Mouse (Mus musculus) frontal cortex, postnatal 14 days (tissue): ENCODE measurements around the gene Capg.

Source experiments
- DNase-seq, 2 experiments: peaks; one replicate each; pipeline ENCODE4 v3.0.0; 2022; ENCODE audit warnings: low spot score in 2 of 2

Capg gene

DNA sequence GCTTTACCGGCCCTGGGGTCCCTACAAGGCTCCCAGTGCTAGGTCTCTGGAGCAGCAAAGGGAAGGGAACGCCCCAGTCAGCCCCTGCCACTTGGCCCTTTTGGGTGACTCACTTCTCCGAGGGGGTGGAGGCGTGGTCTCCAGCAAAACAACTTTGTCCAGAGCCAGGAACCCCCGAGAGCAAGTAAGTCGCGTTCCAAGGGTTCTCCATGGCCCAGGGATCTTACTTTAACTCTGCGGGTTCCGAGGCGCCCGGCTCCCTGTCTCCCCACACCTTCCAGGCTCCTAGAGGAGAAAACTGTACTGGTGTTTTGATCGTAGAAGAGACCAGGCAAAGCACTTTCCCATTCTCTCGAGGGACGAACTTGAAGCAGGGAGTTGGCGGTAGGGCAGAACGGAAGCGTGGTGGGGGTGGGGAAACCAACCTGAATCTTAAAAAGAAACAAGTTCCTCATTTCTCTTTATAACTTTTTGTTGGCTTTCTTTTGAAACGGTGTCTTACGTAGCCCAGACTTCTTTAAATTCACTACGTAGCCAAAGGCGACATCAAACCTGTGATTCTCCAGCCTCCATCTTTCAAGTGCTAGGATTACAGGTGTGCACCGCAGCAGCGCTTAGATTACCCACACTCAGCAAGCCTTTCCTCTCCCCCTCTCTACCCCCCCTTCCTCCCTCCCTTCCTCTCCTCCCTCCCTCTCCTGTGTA lies at the start of gene Capg:
Gene Capg, plus strand, starts transcription at position 109 of the 705 bp plus-strand sequence.
- no peak for DNase-seq

DNA sequence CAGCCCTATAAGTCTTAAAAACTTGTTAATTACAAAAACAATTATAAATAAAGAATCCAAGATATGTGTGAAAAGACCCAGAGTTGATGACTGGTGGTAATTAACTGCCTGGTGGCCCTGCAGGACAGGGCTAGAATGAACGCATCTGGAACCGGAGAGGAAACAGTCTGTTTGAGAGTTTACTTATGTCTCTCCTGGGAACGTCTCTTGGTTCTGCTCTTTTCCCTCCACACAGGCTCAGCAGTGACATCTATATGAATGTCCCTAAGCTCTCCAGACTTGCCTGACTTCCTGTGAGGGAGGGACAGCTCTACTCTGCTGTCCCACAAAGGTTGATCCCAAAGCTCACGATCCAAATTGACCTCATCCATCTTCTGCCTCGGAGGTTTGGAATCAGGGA lies 45.2 kb upstream of the Capg start:
- DNase-seq, result no peak

DNA sequence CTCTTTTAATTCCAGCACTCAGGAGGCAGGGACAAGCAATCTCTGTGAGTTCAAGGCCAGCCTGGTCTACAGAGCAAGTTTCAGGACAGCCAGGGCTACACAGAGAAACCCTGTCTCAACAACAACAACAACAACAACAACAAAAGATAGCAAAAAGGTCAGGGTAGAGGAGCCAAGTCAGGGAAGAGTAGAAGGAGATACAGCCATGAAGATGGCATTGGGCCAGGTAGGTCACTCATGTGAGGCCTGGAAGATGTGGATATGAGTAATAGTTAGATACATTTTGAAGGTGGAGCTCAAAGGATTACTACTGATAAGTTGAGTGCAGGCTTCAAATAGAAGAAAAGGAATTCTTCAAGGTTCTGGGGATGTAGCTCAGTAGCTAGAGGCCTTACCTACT lies 40.9 kb upstream of the Capg start:
- no peak for DNase-seq

DNA sequence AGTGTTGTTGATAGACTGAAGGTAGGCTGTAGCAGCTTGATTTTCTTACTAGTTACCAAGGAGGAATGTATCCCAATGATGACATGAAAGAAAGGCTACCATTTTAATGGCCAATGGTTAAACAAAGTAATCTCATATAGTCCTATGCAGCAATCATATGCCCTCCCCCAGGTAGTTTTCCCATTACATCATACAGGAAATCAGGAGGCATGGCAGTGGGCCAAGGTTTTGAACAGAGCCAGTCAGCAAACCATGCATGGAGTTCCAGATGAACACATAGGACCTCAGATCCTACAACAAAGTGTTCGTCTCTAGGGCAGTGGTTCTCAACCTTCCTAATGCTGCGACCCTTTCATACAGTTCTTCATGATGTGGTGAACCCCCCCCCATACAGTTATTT lies 40.3 kb upstream of the Capg start:
- no peak for DNase-seq

DNA sequence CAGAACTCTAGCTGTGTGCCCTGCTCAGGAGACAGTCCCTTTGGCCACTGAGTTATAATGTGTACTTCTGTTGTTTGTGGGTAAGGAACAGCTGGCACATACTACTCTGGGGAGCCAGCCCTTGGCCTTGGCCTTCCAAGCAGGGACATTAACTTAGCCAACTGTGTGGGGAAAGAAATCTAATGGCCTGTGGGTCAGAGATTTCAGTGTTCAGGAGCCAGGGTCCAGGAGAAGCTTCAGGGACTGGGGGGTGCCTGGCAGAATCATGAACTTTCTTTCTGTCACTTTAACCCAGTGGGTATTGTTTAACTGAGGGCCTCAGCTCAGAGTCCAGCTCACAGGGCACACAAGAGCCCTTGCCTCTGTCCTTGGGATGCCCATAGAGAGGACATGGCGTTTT lies 38.1 kb upstream of the Capg start:
- no peak for DNase-seq

DNA sequence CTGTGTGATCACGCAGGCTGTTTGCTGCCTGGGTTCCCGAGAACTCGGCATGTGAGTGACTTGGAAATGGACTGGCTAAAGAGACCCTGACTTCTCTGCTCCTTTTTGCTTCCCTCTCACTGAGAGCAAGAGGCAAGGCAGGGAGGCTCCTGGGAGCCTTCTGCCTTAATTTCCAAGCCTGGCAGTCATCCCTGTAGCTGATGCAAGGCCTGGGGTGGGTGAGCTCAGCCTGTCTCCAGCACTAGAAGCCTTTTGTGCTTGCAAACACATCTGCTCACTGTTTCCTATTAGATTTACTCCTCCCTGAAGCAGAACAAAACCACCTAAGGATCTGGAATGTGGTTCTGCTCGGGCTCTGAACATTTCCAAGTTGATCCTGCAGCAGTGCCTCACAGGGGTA lies 35.6 kb upstream of the Capg start:
- DNase-seq, result no peak

DNA sequence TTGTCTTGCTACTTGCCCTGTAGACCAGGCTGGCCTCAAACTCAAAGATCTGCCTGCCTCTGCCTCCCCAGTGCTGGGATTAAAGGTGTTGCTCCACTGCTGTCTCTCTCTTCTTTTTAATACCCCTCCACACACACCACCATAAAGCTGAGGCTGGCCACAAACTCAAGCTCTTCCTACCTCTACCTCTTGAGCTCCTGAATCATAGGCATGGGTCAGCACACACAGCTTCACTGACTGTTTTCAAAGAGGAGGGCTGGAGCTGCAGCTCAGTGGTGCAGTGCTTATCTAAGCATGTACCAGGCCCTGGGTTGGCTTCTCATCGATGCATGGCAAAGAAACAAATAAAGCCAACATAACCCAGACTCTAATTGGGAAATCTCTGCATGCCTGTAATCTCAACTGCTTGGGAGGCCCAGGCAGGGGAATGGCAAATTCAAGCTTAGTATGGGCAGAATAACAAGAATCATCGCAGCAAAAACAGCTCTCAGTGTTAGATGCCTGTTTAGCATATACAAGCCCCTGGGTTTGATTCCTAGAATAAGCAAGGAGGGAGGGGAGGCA lies 34.2 kb upstream of the Capg start:
- DNase-seq, result no peak

DNA sequence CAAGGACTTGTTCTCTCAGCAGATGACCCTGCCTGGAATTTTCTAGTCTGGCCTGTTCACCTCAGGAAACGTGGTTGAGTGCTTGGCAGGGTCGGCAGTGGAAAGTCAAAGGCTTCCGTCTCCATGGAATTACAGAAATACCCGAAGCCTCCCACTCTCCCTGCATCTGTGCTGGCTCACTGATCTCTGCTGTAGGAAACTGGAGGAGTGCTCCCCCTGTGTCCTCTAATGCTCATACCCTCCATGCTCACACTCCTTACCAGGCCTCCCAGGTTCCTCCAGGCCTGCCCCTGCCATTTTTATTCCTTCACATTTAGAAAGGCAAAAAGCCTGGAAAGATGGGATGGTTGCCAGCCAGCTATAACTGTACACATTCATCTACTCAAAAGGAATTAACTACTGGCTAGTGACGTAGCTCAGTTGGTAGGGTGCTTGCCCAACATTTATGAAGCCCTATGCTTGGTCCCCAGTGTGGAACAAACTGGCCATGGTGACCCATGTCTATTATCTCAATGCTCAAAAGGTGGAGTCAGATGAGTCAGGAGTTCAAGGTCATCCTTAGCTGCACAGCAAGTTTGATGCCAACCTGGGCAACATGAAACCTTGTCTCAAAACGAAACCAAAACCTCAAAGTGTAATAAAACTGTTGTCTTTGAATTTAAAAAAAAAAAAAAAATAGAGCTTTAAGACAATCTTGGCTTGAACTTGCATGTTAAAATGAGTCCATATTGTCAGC lies 33.3 kb upstream of the Capg start:
- no peak for DNase-seq

DNA sequence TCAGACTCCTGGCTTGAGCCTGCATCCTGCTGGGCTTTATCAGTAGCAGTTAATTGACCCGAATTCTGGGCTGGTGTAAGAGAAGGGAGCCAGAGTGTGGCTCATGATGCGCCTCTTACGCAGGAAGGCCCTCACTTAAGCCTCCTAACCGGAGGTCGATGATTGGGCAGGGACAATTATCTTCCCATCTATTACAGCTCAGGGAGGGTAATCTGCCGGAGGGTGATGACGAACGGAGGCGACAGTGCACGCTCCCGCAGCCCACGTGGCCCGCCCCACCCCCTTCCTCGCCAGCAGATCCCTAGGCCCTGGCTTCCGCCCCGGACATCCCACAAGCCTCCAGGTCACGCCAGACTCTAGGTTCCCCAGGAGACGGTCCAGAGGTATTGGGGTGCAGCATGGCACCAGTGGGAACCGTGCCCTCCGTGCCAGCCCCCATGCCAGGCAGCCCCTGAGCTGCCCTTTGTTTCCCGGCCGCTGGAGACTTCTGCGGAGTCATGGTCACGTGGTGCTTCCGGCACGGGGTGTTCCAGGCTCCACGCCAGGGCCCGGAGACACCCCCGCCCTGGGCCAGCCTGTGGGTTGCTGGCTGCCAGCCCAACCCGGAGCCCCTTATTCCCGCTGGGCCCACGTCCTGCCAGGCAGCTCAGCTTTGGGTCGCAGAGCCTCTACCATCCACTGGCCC lies 31.7 kb upstream of the Capg start:
- peak; percentile 84 to 85 for DNase-seq

DNA sequence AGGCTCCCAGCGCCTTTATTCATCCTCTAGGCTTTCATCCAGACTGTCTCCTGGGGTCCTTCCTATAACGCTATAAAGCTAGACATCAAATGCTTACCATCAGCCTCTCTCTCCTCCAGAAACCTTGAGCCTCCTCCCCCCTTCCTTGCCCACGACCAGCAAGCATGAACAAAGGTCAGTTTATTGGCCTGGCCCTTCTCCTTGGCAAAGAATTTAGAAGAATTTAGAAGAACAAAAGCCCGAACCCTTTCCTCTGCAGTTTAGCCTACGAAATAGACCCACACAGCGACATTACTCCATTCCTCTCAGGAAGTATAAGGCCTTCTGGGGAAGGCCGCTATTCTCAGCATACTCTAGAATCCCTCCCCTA lies 31.1 kb upstream of the Capg start:
- no peak for DNase-seq

DNA sequence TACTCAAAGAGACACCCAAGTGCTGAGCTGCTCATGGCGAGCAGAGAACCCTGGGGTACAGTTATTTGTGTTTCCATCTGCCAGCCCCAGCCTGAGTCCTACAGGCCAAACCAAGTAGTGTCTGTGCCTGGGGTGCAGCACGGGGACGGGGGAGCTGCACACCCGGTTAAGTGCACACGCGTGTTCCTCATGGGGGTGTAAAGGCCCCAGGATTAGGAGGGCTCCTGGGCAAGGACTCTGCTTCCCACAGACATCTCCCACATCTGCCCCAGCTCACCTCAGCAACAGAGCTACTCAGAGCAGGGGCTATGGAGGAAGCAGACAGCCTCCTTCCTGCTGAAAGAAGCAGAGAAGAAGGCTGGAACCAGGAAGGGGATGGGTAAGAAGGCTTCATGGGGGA lies 28.5 kb upstream of the Capg start:
- DNase-seq, result no peak

DNA sequence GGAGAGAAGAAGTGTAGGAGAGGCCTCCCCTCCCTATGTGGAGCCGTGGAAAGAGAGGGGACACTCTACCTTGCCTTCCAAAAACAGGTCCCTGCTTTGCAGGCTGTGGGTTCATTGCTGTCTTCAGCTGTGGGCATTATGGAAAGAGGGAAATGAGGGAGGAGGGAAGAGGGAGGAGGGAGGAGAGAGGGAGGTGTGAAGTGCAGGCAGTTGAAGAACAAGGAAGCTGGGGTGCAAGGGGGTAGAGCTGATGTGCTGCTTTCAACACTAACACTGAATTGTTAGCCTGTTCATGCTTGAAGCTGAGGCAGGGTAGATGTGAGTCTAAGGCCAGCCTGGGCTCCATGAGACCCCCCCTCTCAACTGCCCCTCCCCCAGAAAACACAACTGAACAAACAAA lies 25.3 kb upstream of the Capg start:
- no peak for DNase-seq

DNA sequence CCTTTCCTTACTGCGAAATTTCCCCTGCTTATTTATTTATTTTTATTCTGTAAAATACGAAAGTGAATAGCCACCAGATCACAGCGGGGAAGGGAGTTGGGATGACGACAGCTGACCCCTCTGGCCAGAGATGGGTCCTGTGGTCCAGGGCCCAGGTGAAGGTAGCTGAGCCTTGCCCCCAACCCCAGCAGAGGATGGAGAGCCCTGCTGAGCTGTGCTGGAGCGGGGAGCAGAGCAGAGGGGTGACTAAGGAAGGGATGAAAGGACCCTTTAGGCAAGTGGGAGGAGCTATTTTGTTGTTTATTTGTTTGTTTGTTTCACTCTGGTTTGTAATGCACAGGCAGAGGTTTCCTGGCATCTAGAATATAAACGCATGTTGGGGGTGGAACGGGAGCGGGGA lies 24.9 kb upstream of the Capg start:
- no peak for DNase-seq

DNA sequence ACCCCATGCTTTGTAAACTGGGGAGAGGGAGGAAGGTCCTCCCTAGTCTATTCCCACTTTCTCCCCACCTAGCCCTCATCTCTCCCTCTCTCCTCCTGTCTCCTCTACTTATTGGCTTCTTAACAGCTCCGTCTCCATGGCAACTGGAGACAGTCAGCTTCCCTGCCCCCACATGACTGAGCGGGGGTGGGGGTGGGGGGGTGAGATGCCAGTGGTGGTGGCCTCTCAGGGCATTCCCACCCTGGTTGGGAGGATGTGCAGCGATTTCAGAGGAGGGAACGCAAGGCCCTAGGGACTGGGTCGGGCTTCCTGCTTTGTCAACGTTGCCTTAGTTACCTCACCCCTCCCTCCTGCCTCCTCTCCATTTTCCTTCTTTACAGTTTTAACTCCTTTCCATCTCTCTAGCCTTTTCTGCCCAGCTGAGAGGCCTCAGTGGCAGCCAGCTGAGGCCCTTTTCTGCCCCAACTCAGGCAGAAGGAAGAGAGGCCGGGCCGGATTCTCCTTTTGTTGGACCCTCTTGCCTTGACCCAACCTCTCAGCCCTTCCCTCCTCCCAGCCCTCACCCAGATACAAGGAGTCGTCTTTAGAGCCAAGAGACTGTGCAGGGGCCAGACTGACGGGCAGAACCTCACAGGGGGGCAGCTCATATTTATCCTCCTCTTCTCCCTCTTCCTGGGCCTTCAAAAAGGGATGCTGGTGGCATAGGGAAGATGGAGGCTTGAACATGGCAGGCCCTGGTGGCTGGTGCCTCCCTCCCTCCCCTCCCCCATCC lies 24.1 kb upstream of the Capg start:
- no peak for DNase-seq

DNA sequence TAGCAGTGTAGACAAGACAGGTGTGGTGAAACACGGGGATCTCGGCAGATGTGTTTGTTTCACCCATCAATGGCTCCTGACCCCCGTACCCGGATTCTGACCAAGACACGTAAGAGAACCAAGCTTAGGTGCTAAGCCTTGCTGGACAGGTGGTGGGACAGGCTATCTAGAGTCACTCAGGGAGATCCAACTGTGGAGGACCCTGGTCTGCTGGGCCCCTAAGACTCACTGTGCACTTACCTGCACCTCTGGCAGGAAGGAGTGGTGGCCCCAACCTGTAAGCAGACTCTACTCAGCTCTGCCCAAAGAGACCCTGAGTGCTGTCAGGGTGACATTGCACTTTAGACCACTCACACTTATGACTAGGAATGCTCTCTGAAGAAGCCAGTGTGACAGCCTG lies 23.3 kb upstream of the Capg start:
- DNase-seq, result no peak

DNA sequence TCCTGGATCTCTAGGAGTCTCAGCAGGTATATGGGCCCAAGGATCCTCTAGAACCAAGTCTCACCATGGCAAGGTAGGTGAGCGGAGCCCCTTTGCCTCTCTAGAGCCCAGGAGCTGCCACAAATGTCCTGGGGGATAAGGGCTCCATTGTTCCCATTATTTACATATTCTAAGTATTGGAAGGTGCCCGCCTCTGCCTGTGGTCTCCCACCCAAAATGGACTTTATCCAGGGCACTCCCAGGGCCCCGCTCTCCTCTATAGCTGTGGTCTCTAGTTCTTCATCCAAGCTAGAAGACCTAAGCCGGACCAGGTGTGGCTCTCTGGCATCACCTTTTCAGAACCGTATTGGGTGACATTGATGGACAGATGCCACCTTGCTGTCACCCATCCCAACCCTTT lies 22.6 kb upstream of the Capg start, which contains the start of gene Sh2d6:
Gene Sh2d6, minus strand, starts transcription at position 101 of the 400 bp plus-strand sequence.
- no peak for DNase-seq

DNA sequence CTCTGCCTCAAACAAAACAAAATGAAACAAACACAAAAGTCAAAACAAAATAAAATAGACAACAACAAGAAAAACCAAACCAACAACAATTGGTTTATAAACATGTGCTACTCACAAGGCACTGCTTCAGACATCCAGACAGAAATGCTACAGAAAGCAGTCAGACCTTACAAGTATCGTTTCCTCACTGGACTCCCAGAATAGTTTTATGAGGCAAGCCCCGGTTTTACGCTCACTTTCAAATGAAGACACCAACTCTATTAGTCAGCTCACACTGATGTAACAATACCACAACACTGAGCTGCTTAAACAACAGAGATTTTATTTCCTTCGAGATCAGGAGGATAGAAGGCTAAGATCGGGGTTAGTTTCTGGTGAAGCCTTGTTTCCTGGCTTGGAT lies 21.9 kb upstream of the Capg start:
- no peak for DNase-seq

DNA sequence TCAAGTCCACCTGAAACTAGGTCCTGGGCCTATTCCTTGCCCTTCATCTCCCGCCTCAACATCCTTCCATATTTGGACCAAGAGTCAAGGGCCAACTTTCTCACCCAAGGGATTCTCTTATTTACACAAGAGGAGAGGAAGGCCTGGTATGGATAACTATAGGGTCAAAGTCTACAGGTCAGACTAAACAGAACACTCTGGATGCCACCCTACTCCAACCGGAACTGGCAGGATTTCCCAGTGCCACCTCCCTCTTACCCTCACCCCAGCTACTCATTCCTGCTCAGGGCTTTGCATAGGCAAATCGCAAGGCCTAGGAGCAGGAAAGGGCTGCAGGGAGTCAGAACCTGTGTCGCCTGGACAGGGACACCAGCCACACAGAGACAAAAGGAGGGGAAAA lies 21.0 kb upstream of the Capg start:
- no peak for DNase-seq

DNA sequence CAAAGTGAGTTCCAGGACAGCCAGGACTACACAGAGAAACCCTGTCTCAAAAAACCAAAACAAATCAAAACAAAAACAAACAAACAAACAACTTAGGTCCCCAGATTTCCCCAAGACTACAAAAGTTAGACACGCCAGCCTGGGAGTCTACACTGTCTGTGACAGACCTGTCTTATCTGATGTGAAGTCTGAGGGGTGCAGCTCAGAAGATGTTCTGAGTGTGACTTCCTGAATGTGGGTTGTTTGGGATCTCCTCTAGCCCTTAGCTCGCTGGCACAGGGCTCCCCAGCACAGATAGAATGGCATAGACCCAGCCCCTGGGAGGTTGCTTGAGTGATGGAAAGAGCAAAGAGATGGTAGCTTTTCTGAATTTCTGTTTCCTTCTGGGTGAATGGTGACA lies 20.0 kb upstream of the Capg start:
- DNase-seq, result no peak

DNA sequence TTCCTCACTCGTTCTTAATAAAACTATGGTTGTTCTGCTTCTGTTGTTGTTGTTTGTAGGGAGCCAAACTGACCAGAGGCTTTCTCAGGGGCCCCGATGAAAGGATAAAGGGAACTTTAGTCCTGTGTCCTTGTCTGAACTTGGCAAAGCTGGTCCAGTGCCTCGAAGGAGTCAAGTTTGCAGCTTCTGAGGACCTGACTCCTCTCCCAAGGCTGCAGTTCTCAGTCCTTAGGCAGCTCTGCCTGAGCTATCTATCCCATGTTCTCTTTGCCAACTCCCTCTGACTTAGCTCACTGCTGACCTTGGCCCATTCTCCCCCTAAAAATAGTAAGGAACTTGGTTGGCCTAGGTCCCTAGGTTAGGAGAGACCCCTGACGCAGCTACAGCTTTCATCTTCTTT lies 17.1 kb upstream of the Capg start:
- no peak for DNase-seq

DNA sequence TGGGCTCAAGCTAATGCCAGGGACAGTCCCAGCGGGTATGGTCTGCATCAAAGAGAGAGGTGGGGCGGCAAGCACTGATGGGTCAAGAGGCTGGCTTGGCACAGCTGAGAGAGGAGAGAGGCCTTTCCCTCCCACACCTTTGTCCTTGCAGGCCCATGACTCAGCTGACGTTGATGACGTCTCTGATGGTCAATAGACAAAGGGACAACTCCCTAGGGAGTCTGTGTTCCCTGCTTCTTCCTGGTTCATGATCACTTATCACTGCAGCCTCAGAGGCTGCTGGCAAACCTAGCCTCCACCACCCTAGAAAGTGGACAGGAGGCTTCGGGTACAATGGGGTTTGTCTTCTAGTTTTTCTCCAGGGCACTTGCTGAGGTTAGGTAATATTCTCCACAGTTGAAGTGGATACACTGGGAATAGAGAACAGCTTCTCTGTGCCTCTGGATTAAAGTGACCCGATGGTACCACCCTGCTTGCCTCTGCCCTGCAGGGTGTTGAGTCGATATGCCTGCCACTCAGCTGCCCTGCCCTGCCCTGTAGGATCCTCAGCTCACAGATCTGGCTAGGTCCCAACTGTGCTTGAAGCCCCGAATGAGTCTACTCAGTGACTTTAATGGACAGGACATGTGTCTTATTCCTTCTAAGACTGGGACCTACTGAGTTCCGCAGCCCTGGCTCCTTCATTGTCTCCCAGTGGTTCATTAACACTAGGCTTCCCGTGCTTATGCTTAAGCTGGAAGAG lies 15.6 kb upstream of the Capg start:
- DNase-seq, result no peak
